Mouse (Mus musculus): ENCODE measurements around the gene Lcat. TPM values are rescaled to one million over a fixed set of nuclear protein-coding genes. Genes with fewer than 3 reads are reported as not detected.

The Lcat gene
- polyA plus RNA-seq, 1 experiment from 2014 or later, result 1.3 TPM

- DNase-seq (ENCODE audit: low spot score) (no peak), ATAC-seq (ENCODE audit: insufficient number of reproducible peaks, low FRiP score, low TSS enrichment, low read depth) (no peak)
- peaks cover 8% of the 10 kb centered on the region; the same call in 1 of the 2 replicates for H3K4me1 ChIP-seq (ENCODE audit: control insufficient read depth, insufficient read depth, low read length)
- H3K36me3 ChIP-seq (ENCODE audit: control insufficient read depth, insufficient read depth, low read length), result no peaks in the 10 kb centered on the region
- WGBS, result 73% methylated on average over 8 of the region's 8 CpGs
- H3K27ac ChIP-seq (replicated peaks; ENCODE audit: low read depth, low read length), result no peak overlapping the region
- H3K9ac ChIP-seq (ENCODE audit: low read length), result no peak overlapping the region
- no peaks in the 10 kb centered on the region for H3K9me3 ChIP-seq (ENCODE audit: control insufficient read depth, low read length)
- H3K27me3 ChIP-seq (ENCODE audit: control insufficient read depth, insufficient read depth, low read length), result no peaks in the 10 kb centered on the region
- H3K4me3 ChIP-seq (ENCODE audit: low read depth, low read length), result no peak overlapping the region
- no peak overlapping the region for H3K4me2 ChIP-seq (ENCODE audit: low read depth, severe bottlenecking)
Observed at GRCm38 (mm10) chr8:105971019-105971720, 28.0 kb upstream of the Lcat start.

GRCm38 (mm10) chr8:105969367-105969766 lies 26.2 kb upstream of the Lcat start:
- no peaks in the 10 kb centered on the region for H3K36me3 ChIP-seq (ENCODE audit: control insufficient read depth, insufficient read depth, low read length)
- H3K27me3 ChIP-seq (ENCODE audit: control insufficient read depth, insufficient read depth, low read length), result no peaks in the 10 kb centered on the region
- no peak overlapping the region for H3K9ac ChIP-seq (ENCODE audit: low read length)
- H3K4me3 ChIP-seq (ENCODE audit: low read depth, low read length), result no peak overlapping the region
- peaks cover 13% of the 10 kb centered on the region for H3K4me1 ChIP-seq (ENCODE audit: control insufficient read depth, insufficient read depth, low read length)
- no peak for DNase-seq (ENCODE audit: low spot score)
- 71% methylated on average over 1 of the region's 1 CpGs for WGBS
- H3K4me2 ChIP-seq (ENCODE audit: low read depth, severe bottlenecking), result no peak overlapping the region
- ATAC-seq (ENCODE audit: insufficient number of reproducible peaks, low FRiP score, low TSS enrichment, low read depth), result no peak
- H3K9me3 ChIP-seq (ENCODE audit: control insufficient read depth, low read length), result no peaks in the 10 kb centered on the region
- H3K27ac ChIP-seq (replicated peaks; ENCODE audit: low read depth, low read length), result no peak overlapping the region

GRCm38 (mm10) chr8:105966692-105967311 lies 23.6 kb upstream of the Lcat start:
- H3K36me3 ChIP-seq (ENCODE audit: control insufficient read depth, insufficient read depth, low read length), result no peaks in the 10 kb centered on the region
- H3K9ac ChIP-seq (ENCODE audit: low read length), result no peak overlapping the region
- no peaks in the 10 kb centered on the region for H3K27me3 ChIP-seq (ENCODE audit: control insufficient read depth, insufficient read depth, low read length)
- 4% methylated on average over 19 of the region's 19 CpGs for whole genome bisulfite sequencing
- H3K4me3 ChIP-seq (ENCODE audit: low read depth, low read length), result no peak overlapping the region; the same call in 1 of the 2 replicates
- ATAC-seq (ENCODE audit: insufficient number of reproducible peaks, low FRiP score, low TSS enrichment, low read depth) (no peak), DNase-seq (ENCODE audit: low spot score) (peak; percentile 76)
- no peaks in the 10 kb centered on the region for H3K9me3 ChIP-seq (ENCODE audit: control insufficient read depth, low read length)
- peak overlapping the region; percentile 37 for H3K4me2 ChIP-seq (ENCODE audit: low read depth, severe bottlenecking)
- no peak overlapping the region for H3K27ac ChIP-seq (replicated peaks; ENCODE audit: low read depth, low read length)
- H3K4me1 ChIP-seq (ENCODE audit: control insufficient read depth, insufficient read depth, low read length), result peaks cover 16% of the 10 kb centered on the region

- WGBS, result under 1% methylated on average over 47 of the region's 47 CpGs
Observed at GRCm38 (mm10) chr8:105965905-105966341, 22.7 kb upstream of the Lcat start, which contains the start of gene Slc12a4. TSS of gene Slc12a4 (minus strand) at chr8:105966097.

GRCm38 (mm10) chr8:105965266-105965904 lies 22.2 kb upstream of the Lcat start:
- WGBS, result 2% methylated on average over 40 of the region's 40 CpGs

More at GRCm38 (mm10) chr8:105965905-105966341, 22.7 kb upstream of the Lcat start, which contains the start of gene Slc12a4:
- Histone ChIP-seq H3K9ac (ENCODE audit: low read length) (peak within 1 kb of the TSS; percentile 80), H3K4me1 (ENCODE audit: control insufficient read depth, insufficient read depth, low read length) (peaks cover 16% of the 10 kb centered on the region), H3K4me2 (ENCODE audit: low read depth, severe bottlenecking) (peak within 1 kb of the TSS; percentile 81), H3K4me3 (ENCODE audit: low read depth, low read length) (peak within 1 kb of the TSS; percentile 81), H3K27me3 (ENCODE audit: control insufficient read depth, insufficient read depth, low read length) (no peaks in the 10 kb centered on the region), H3K9me3 (ENCODE audit: control insufficient read depth, low read length) (no peaks in the 10 kb centered on the region), H3K36me3 (ENCODE audit: control insufficient read depth, insufficient read depth, low read length) (no peaks in the 10 kb centered on the region), H3K27ac (replicated peaks; ENCODE audit: low read depth, low read length) (peak within 1 kb of the TSS; percentile 59; the same call in 1 of the 2 replicates)
- peak; percentile 87 for DNase-seq (ENCODE audit: low spot score)
- peak; percentile 82 for ATAC-seq (ENCODE audit: insufficient number of reproducible peaks, low FRiP score, low TSS enrichment, low read depth)

GRCm38 (mm10) chr8:105964506-105965265 lies 21.5 kb upstream of the Lcat start:
- peak overlapping the region; percentile 81 for H3K4me3 ChIP-seq (ENCODE audit: low read depth, low read length)

More at GRCm38 (mm10) chr8:105965266-105965904, 22.2 kb upstream of the Lcat start:
- Histone ChIP-seq H3K4me3 (ENCODE audit: low read depth, low read length) (peak overlapping the region; percentile 81), H3K4me2 (ENCODE audit: low read depth, severe bottlenecking) (peak overlapping the region; percentile 81), H3K9ac (ENCODE audit: low read length) (peak overlapping the region; percentile 80), H3K9me3 (ENCODE audit: control insufficient read depth, low read length) (no peaks in the 10 kb centered on the region), H3K27ac (replicated peaks; ENCODE audit: low read depth, low read length) (peak overlapping the region; percentile 59; the same call in 1 of the 2 replicates), H3K27me3 (ENCODE audit: control insufficient read depth, insufficient read depth, low read length) (no peaks in the 10 kb centered on the region), H3K4me1 (ENCODE audit: control insufficient read depth, insufficient read depth, low read length) (peaks cover 16% of the 10 kb centered on the region), H3K36me3 (ENCODE audit: control insufficient read depth, insufficient read depth, low read length) (no peaks in the 10 kb centered on the region)
- DNase-seq (ENCODE audit: low spot score), result peak; percentile 74
- peak; percentile 37 for ATAC-seq (ENCODE audit: insufficient number of reproducible peaks, low FRiP score, low TSS enrichment, low read depth)

GRCm38 (mm10) chr8:105961536-105961935 lies 18.4 kb upstream of the Lcat start:
- Histone ChIP-seq H3K9ac (ENCODE audit: low read length) (no peak overlapping the region), H3K4me2 (ENCODE audit: low read depth, severe bottlenecking) (no peak overlapping the region), H3K4me1 (ENCODE audit: control insufficient read depth, insufficient read depth, low read length) (peaks cover 8% of the 10 kb centered on the region), H3K4me3 (ENCODE audit: low read depth, low read length) (no peak overlapping the region), H3K36me3 (ENCODE audit: control insufficient read depth, insufficient read depth, low read length) (peaks cover 2% of the 10 kb centered on the region; the same call in 1 of the 2 replicates), H3K27me3 (ENCODE audit: control insufficient read depth, insufficient read depth, low read length) (no peaks in the 10 kb centered on the region), H3K9me3 (ENCODE audit: control insufficient read depth, low read length) (no peaks in the 10 kb centered on the region), H3K27ac (replicated peaks; ENCODE audit: low read depth, low read length) (no peak overlapping the region)
- 87% methylated on average over 10 of the region's 10 CpGs for WGBS
- no peak for ATAC-seq (ENCODE audit: insufficient number of reproducible peaks, low FRiP score, low TSS enrichment, low read depth)
- DNase-seq (ENCODE audit: low spot score), result no peak

More at GRCm38 (mm10) chr8:105964506-105965265, 21.5 kb upstream of the Lcat start:
- Histone ChIP-seq H3K4me1 (ENCODE audit: control insufficient read depth, insufficient read depth, low read length) (peaks cover 16% of the 10 kb centered on the region), H3K27ac (replicated peaks; ENCODE audit: low read depth, low read length) (no peak overlapping the region), H3K9ac (ENCODE audit: low read length) (no peak overlapping the region; the same call in 1 of the 2 replicates), H3K4me2 (ENCODE audit: low read depth, severe bottlenecking) (peak overlapping the region; percentile 81), H3K9me3 (ENCODE audit: control insufficient read depth, low read length) (no peaks in the 10 kb centered on the region), H3K36me3 (ENCODE audit: control insufficient read depth, insufficient read depth, low read length) (no peaks in the 10 kb centered on the region), H3K27me3 (ENCODE audit: control insufficient read depth, insufficient read depth, low read length) (no peaks in the 10 kb centered on the region)
- ATAC-seq (ENCODE audit: insufficient number of reproducible peaks, low FRiP score, low TSS enrichment, low read depth) (no peak; the same call in 1 of the 2 replicates), DNase-seq (ENCODE audit: low spot score) (no peak)
- WGBS, result 61% methylated on average over 12 of the region's 12 CpGs

Data from limb, embryonic 11.5 days (tissue).